Mouse (Mus musculus): ENCODE results near the gene 4930558K02Rik. TPM values are rescaled to one million over a fixed set of nuclear protein-coding genes. Genes with fewer than 3 reads are reported as not detected.

The 4930558K02Rik gene
- polyA plus RNA-seq, 2 experiments = not detected

DNA sequence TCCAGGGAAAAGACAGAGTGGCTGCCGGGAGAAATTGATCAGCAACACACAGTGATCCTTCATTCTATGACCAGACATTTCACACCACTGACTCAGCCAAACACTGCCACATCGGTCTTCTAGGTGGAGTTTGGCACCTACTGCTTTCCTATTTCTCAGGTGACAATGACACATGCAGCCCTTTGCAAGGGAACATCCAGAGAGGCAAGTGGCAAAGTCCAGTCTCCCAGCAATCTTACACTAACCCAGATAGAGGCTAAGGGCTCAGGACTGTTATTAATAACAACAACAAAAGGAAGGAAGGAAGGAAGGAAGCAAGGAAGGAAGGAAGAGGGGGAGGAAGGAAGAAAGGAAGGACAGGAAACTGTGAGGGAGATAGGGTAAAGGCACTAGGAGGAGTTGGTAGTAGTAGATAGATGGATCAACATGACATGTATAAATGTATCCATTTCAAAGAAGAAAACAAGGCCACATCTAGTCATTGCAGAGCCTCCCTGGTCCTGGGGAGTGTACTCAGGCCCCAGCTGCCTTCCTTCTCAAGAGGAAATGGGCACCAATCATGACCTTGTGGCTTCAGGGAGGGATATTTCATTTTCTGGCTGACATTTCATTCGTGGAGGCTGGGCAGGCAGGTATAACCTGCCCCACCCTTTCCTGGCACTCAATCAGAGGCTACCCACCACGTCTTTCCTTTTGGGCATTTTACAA, 66.3 kb downstream of the 4930558K02Rik start:
- 46% methylated on average over 4 of the region's 4 CpGs for WGBS

DNA sequence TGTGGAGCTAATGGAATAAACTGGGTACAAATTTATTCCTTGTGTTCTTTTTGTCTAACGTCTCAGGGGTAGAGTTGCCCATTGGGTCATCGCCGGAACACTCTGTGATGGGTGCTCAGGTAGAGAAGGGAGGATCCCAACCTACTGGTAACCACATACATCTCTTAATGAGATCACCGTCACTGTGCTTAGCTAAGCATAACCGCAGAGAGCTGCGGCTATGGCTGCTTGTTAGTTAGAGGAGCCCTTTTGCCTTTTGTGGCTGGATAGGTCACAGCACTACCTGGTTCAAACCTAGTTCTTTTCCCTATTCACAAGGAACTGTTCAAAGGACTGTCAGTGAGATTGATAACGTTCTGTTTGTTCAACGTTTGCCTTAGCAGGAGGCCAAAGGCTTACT, 70.4 kb downstream of the 4930558K02Rik start:
- Histone ChIP-seq H3K9ac (ENCODE audit: low read depth, low read length, severe bottlenecking) (no peak overlapping the region), H3K4me3 (replicated peaks; ENCODE audit: low read length) (no peak overlapping the region), H3K4me2 (replicated peaks; ENCODE audit: low read depth, low read length, severe bottlenecking) (no peak overlapping the region), H3K36me3 (ENCODE audit: control insufficient read depth, insufficient read depth, low read length) (no peaks in the 10 kb centered on the region), H3K9me3 (ENCODE audit: control insufficient read depth, low read length) (no peaks in the 10 kb centered on the region), H3K4me1 (ENCODE audit: control insufficient read depth, insufficient read depth, low read length) (0 out of 2 replicates have a peak, but pooled peaks cover 8% of the 10 kb centered on the region), H3K27ac (replicated peaks; ENCODE audit: low read depth, low read length) (no peak overlapping the region), H3K27me3 (ENCODE audit: control insufficient read depth, insufficient read depth, low read length) (no peaks in the 10 kb centered on the region)
- ATAC-seq (ENCODE audit: low FRiP score, low read depth) = no peak
- WGBS = 81% methylated on average over 8 of the region's 8 CpGs
- DNase-seq (ENCODE audit: low spot score) = no peak
- no peak for TF ChIP-seq POLR2A (IDR thresholded peaks at IDR 0.05; ENCODE audit: borderline replicate concordance, extremely low read depth, insufficient read depth, insufficient read length)

More for the DNA sequence above, 66.3 kb downstream of the 4930558K02Rik start:
- Histone ChIP-seq H3K4me1 (ENCODE audit: control insufficient read depth, insufficient read depth, low read length) (peaks cover 20% of the 10 kb centered on the region), H3K27me3 (ENCODE audit: control insufficient read depth, insufficient read depth, low read length) (no peaks in the 10 kb centered on the region), H3K4me3 (replicated peaks; ENCODE audit: low read length) (no peak overlapping the region), H3K36me3 (ENCODE audit: control insufficient read depth, insufficient read depth, low read length) (no peaks in the 10 kb centered on the region), H3K9me3 (ENCODE audit: control insufficient read depth, low read length) (no peaks in the 10 kb centered on the region), H3K4me2 (replicated peaks; ENCODE audit: low read depth, low read length, severe bottlenecking) (no peak overlapping the region), H3K9ac (ENCODE audit: low read depth, low read length, severe bottlenecking) (no peak overlapping the region), H3K27ac (replicated peaks; ENCODE audit: low read depth, low read length) (peak overlapping the region; percentile 10; the same call in 1 of the 2 replicates)
- DNase-seq (ENCODE audit: low spot score) = no peak
- TF ChIP-seq POLR2A (IDR thresholded peaks at IDR 0.05; ENCODE audit: borderline replicate concordance, extremely low read depth, insufficient read depth, insufficient read length) = no peak
- ATAC-seq (ENCODE audit: low FRiP score, low read depth) = no peak

DNA sequence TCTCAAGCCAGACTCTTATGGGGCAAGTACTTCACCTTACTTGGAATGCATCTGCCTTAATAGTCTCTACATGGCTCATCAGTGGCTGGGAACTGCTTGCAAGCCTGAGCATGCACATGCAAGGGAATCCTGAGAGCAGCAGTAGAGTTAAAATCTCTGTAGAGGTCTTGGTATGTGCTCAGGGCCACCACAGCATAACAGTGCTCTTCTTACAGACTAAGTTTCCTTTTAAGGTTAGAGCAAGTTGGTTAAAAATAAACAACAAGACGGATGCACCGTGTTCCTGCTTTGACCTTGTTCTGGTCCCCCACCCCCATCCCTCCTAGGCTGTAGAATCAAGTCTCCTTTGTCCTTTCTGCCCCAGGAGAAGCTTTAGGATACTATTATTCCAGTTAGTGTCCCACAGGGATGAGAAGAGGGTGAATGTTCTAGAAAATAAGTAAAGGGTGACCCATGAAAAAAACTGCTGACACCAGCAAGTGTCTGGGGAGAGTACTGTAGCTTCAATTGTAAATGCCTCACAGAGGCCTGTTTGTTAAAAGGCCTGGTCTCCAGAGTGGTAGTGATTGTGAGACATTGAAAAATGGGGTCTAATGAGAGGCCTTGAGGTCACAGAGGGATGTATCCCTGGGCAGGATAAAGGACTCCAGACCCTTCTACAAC, 71.5 kb downstream of the 4930558K02Rik start:
- Histone ChIP-seq H3K4me3 (replicated peaks; ENCODE audit: low read length) (no peak overlapping the region), H3K9me3 (ENCODE audit: control insufficient read depth, low read length) (no peaks in the 10 kb centered on the region), H3K9ac (ENCODE audit: low read depth, low read length, severe bottlenecking) (no peak overlapping the region), H3K27ac (replicated peaks; ENCODE audit: low read depth, low read length) (no peak overlapping the region), H3K4me2 (replicated peaks; ENCODE audit: low read depth, low read length, severe bottlenecking) (no peak overlapping the region), H3K36me3 (ENCODE audit: control insufficient read depth, insufficient read depth, low read length) (no peaks in the 10 kb centered on the region), H3K4me1 (ENCODE audit: control insufficient read depth, insufficient read depth, low read length) (no peaks in the 10 kb centered on the region), H3K27me3 (ENCODE audit: control insufficient read depth, insufficient read depth, low read length) (no peaks in the 10 kb centered on the region)
- ATAC-seq (ENCODE audit: low FRiP score, low read depth) (no peak), DNase-seq (ENCODE audit: low spot score) (peak; percentile 5)
- WGBS = 36% methylated on average over 2 of the region's 2 CpGs
- TF ChIP-seq POLR2A (IDR thresholded peaks at IDR 0.05; ENCODE audit: borderline replicate concordance, extremely low read depth, insufficient read depth, insufficient read length) = no peak

DNA sequence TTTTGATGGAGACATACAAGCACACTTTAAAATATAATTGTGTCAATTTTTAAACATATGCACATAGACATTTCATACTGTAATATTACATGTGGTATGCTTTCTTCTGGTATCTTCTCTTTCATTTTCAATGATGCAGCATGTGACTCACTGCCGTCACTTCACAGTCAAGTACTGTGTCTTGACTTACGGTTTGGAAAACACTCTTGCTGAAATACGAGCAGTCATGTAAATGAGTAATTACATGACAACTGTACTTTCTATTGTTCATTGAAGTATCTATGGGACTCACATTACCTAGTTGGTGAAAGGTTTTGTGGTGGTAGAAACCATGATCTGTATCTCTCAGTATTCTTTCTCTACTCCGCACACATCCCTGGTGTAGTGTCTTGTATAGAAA, 72.3 kb downstream of the 4930558K02Rik start:
- H3K9ac ChIP-seq (ENCODE audit: low read depth, low read length, severe bottlenecking) = no peak overlapping the region
- DNase-seq (ENCODE audit: low spot score) (no peak), ATAC-seq (ENCODE audit: low FRiP score, low read depth) (no peak)
- H3K9me3 ChIP-seq (ENCODE audit: control insufficient read depth, low read length) = no peaks in the 10 kb centered on the region
- H3K36me3 ChIP-seq (ENCODE audit: control insufficient read depth, insufficient read depth, low read length) = no peaks in the 10 kb centered on the region
- no peak for TF ChIP-seq POLR2A (IDR thresholded peaks at IDR 0.05; ENCODE audit: borderline replicate concordance, extremely low read depth, insufficient read depth, insufficient read length)
- H3K27ac ChIP-seq (replicated peaks; ENCODE audit: low read depth, low read length) = no peak overlapping the region
- no peaks in the 10 kb centered on the region for H3K4me1 ChIP-seq (ENCODE audit: control insufficient read depth, insufficient read depth, low read length)
- H3K4me2 ChIP-seq (replicated peaks; ENCODE audit: low read depth, low read length, severe bottlenecking) = no peak overlapping the region
- no peak overlapping the region for H3K4me3 ChIP-seq (replicated peaks; ENCODE audit: low read length)
- 78% methylated on average over 4 of the region's 4 CpGs for WGBS
- H3K27me3 ChIP-seq (ENCODE audit: control insufficient read depth, insufficient read depth, low read length) = no peaks in the 10 kb centered on the region

DNA sequence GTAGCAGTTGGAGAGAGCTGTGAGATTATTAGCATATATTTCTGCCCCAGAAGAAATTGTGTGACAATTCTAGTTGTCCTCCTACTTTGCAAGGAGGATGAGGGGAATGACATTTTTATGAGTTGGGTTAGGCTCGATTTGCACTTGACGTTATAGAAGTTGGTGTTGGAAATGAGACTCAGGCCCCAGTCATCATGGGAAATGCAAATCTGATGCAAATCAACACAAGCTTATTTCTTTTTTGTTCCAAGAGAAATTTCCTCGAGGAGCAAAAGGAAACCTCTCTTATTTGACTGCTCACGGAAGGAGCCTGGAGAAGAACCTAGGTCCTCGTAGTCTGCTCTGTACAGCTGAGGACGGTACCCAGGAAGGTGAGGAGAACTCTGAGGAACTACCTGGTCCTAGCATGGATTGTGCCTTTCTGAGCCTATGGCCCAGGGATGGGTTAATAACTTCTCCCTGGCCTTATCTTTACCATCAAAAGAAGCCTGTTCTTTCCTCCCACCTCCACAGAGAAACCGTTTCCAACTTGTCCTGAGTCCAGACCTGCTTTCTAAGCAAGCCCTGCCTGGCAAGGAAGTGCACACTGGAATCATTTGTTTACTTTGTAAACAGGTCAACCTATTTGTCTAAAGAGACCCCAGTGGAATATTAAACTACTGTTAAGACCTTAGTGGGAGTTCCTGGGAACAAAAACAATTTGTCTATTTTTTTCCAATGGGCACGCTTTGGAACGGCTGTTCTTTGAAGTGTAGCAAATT, 76.6 kb downstream of the 4930558K02Rik start:
- ATAC-seq (ENCODE audit: low FRiP score, low read depth) (no peak), DNase-seq (ENCODE audit: low spot score) (no peak)
- Histone ChIP-seq H3K36me3 (ENCODE audit: control insufficient read depth, insufficient read depth, low read length) (no peaks in the 10 kb centered on the region), H3K4me2 (replicated peaks; ENCODE audit: low read depth, low read length, severe bottlenecking) (no peak overlapping the region), H3K27me3 (ENCODE audit: control insufficient read depth, insufficient read depth, low read length) (no peaks in the 10 kb centered on the region), H3K27ac (replicated peaks; ENCODE audit: low read depth, low read length) (no peak overlapping the region), H3K4me1 (ENCODE audit: control insufficient read depth, insufficient read depth, low read length) (no peaks in the 10 kb centered on the region), H3K4me3 (replicated peaks; ENCODE audit: low read length) (no peak overlapping the region), H3K9me3 (ENCODE audit: control insufficient read depth, low read length) (no peaks in the 10 kb centered on the region), H3K9ac (ENCODE audit: low read depth, low read length, severe bottlenecking) (no peak overlapping the region)
- 71% methylated on average over 9 of the region's 9 CpGs for WGBS
- no peak for TF ChIP-seq POLR2A (IDR thresholded peaks at IDR 0.05; ENCODE audit: borderline replicate concordance, extremely low read depth, insufficient read depth, insufficient read length)
